Mouse (Mus musculus): Measurements from ENCODE around the gene Fam240a. TPM values are rescaled to one million over a fixed set of nuclear protein-coding genes. Genes with fewer than 3 reads are reported as not detected.

Gene Fam240a
- polyA plus RNA-seq, 1 experiment from 2014 or later: not detected

DNA sequence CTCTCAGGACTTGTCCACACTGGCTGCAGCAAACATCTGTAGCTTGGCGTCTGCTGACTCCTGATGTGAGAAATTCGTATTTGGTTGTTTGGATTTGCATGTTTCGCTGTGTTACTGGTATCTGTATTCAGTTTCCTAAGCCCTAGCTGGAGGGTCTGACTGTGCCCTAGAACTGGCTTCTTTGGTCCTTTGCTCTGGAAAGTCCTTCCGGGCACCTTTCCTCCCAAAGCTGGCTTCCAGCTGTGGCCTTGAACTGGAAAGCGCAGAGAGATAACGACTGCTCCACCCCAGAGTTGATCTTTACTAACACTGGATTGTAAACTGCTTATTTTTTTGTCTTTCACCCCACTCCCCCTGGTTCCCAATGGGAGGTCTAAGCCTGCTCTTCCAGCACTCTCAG, 31.2 kb upstream of the Fam240a start:
- no peak for ATAC-seq (ENCODE audit: low read depth)
- H3K27me3 ChIP-seq (ENCODE audit: control insufficient read depth, insufficient read depth, low read length): peaks cover 2% of the 10 kb centered on the region; the same call in 1 of the 2 replicates

DNA sequence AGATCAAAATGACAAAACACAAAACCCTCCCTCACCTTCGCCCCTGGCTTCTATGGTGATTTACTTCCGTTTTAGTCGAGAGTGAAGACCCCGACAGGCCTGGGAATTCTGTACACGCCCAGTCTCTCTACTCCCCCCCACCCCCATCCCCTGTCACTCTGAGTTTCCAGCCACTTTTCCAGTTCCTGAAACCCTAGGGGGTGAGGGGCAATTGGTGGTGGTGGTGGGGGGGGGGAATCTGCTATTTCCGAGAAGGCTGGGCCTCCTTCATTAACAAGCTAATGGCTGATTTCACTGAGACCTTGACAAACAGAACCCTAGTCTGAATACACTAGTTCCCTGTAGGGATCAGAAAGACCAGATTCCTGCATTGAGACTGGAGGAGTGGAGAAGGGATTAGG, 30.6 kb upstream of the Fam240a start:
- no peak overlapping the region for H3K4me3 ChIP-seq (ENCODE audit: low read depth, low read length)

More for the DNA sequence above, 31.2 kb upstream of the Fam240a start:
- no peak overlapping the region for H3K4me3 ChIP-seq (ENCODE audit: low read depth, low read length)
- no peak overlapping the region for H3K4me2 ChIP-seq (ENCODE audit: low read depth, low read length)
- WGBS: 37% methylated on average over 6 of the region's 6 CpGs
- H3K4me1 ChIP-seq (ENCODE audit: control insufficient read depth, insufficient read depth, low read length): peaks cover 3% of the 10 kb centered on the region; the same call in 1 of the 2 replicates
- H3K9me3 ChIP-seq (ENCODE audit: control insufficient read depth, low read length): no peaks in the 10 kb centered on the region
- H3K27ac ChIP-seq (ENCODE audit: low read depth, low read length): no peak overlapping the region
- no peak overlapping the region for H3K9ac ChIP-seq (replicated peaks; ENCODE audit: low read depth, low read length)
- no peaks in the 10 kb centered on the region for H3K36me3 ChIP-seq (ENCODE audit: control insufficient read depth, insufficient read depth, low read length)

DNA sequence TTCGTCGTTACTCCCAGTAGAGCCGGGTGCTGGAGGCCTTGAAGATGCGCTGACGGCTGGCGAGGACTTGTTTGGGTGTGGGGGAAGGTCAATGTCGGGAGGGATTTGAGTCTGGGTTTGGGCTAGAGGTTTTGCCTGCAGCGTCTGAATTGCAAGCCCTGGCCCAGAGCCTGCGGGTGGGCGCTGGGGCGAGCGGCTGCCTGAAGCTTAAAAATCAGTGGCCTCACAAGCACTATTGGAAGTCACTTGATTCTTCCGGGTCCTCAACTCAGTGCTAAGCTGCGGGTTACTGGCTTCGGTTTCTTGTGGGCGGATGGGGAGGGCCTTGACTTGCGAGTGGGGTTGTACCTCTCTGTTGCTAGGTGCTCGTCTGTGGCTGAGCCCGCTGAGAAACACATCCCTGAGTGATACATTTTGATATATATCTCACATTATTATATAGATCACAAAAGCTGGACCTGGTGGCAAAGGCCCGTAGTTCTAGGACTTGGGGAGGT, 29.9 kb upstream of the Fam240a start:
- Histone ChIP-seq H3K9ac (replicated peaks; ENCODE audit: low read depth, low read length) (no peak overlapping the region), H3K4me1 (ENCODE audit: control insufficient read depth, insufficient read depth, low read length) (0 out of 2 replicates have a peak, but pooled peaks cover 3% of the 10 kb centered on the region), H3K36me3 (ENCODE audit: control insufficient read depth, insufficient read depth, low read length) (no peaks in the 10 kb centered on the region), H3K27ac (ENCODE audit: low read depth, low read length) (no peak overlapping the region), H3K9me3 (ENCODE audit: control insufficient read depth, low read length) (no peaks in the 10 kb centered on the region), H3K4me2 (ENCODE audit: low read depth, low read length) (no peak overlapping the region), H3K27me3 (ENCODE audit: control insufficient read depth, insufficient read depth, low read length) (peaks cover 2% of the 10 kb centered on the region; the same call in 1 of the 2 replicates), H3K4me3 (ENCODE audit: low read depth, low read length) (no peak overlapping the region)
- ATAC-seq (ENCODE audit: low read depth): no peak
- 11% methylated on average over 20 of the region's 20 CpGs for WGBS

More for the DNA sequence above, 30.6 kb upstream of the Fam240a start:
- H3K4me1 ChIP-seq (ENCODE audit: control insufficient read depth, insufficient read depth, low read length): 0 out of 2 replicates have a peak, but pooled peaks cover 3% of the 10 kb centered on the region
- H3K9ac ChIP-seq (replicated peaks; ENCODE audit: low read depth, low read length): no peak overlapping the region
- no peaks in the 10 kb centered on the region for H3K36me3 ChIP-seq (ENCODE audit: control insufficient read depth, insufficient read depth, low read length)
- WGBS: 3% methylated on average over 6 of the region's 6 CpGs
- no peak overlapping the region for H3K27ac ChIP-seq (ENCODE audit: low read depth, low read length)
- no peak for ATAC-seq (ENCODE audit: low read depth)
- no peak overlapping the region for H3K4me2 ChIP-seq (ENCODE audit: low read depth, low read length)
- peaks cover 2% of the 10 kb centered on the region; the same call in 1 of the 2 replicates for H3K27me3 ChIP-seq (ENCODE audit: control insufficient read depth, insufficient read depth, low read length)
- H3K9me3 ChIP-seq (ENCODE audit: control insufficient read depth, low read length): no peaks in the 10 kb centered on the region

DNA sequence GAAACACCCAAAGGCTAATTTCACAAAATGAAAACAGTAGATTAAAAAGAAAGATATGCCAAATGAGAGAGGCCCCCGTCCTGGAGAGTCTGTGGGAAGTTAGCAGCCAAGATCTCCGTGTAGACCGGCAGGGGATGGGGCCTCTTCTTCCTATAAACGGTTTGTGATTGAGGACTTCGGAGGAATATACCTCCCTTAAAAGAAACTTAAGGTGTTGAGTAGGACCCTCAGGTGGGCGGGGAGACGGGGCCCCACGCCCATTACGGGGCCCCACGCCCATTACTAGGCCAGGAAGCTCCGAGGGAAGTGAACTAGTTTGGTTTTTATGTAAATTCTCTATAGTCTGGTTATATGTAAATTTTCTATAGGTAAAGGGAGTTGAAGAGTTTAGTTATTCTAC, 29.3 kb upstream of the Fam240a start, which contains the start of gene Tdgf1:
Gene Tdgf1, minus strand, starts transcription at position 233 of the 400 bp plus-strand sequence.
- peak within 1 kb of the TSS; percentile 29; the same call in 1 of the 2 replicates for H3K4me2 ChIP-seq (ENCODE audit: low read depth, low read length)

DNA sequence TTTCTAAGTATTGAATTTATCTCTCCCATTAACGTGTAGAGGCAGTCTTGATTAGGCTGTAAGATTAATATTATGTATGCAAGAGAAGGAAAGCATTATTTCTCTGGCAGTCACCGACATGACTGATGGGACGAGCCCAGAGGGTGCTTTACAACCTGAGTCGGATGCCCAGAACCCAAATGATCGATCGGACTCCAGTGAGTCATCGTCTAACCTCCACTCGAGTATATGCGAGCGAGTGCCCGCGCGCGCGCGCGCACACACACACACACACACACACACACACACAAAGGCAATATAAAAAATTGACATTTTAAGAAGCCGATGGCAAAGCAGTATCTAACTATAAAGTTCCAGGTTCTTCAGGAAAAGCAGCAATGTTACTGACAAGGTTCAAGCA, 28.7 kb upstream of the Fam240a start:
- H3K36me3 ChIP-seq (ENCODE audit: control insufficient read depth, insufficient read depth, low read length): no peaks in the 10 kb centered on the region
- no peak overlapping the region for H3K4me3 ChIP-seq (ENCODE audit: low read depth, low read length)
- 0 out of 2 replicates have a peak, but pooled peaks cover 3% of the 10 kb centered on the region for H3K4me1 ChIP-seq (ENCODE audit: control insufficient read depth, insufficient read depth, low read length)
- ATAC-seq (ENCODE audit: low read depth): no peak
- H3K4me2 ChIP-seq (ENCODE audit: low read depth, low read length): peak overlapping the region; percentile 29; the same call in 1 of the 2 replicates
- 8% methylated on average over 18 of the region's 18 CpGs for WGBS
- H3K9me3 ChIP-seq (ENCODE audit: control insufficient read depth, low read length): no peaks in the 10 kb centered on the region
- no peak overlapping the region for H3K27ac ChIP-seq (ENCODE audit: low read depth, low read length)
- H3K27me3 ChIP-seq (ENCODE audit: control insufficient read depth, insufficient read depth, low read length): peaks cover 2% of the 10 kb centered on the region; the same call in 1 of the 2 replicates
- H3K9ac ChIP-seq (replicated peaks; ENCODE audit: low read depth, low read length): no peak overlapping the region

More for the DNA sequence above, 29.3 kb upstream of the Fam240a start, which contains the start of gene Tdgf1:
- Histone ChIP-seq H3K9me3 (ENCODE audit: control insufficient read depth, low read length) (no peaks in the 10 kb centered on the region), H3K27ac (ENCODE audit: low read depth, low read length) (no peak within 1 kb of the TSS), H3K4me3 (ENCODE audit: low read depth, low read length) (no peak within 1 kb of the TSS), H3K4me1 (ENCODE audit: control insufficient read depth, insufficient read depth, low read length) (0 out of 2 replicates have a peak, but pooled peaks cover 3% of the 10 kb centered on the region), H3K36me3 (ENCODE audit: control insufficient read depth, insufficient read depth, low read length) (no peaks in the 10 kb centered on the region), H3K27me3 (ENCODE audit: control insufficient read depth, insufficient read depth, low read length) (peaks cover 2% of the 10 kb centered on the region; the same call in 1 of the 2 replicates), H3K9ac (replicated peaks; ENCODE audit: low read depth, low read length) (no peak within 1 kb of the TSS)
- no peak for ATAC-seq (ENCODE audit: low read depth)
- 19% methylated on average over 11 of the region's 11 CpGs for WGBS

DNA sequence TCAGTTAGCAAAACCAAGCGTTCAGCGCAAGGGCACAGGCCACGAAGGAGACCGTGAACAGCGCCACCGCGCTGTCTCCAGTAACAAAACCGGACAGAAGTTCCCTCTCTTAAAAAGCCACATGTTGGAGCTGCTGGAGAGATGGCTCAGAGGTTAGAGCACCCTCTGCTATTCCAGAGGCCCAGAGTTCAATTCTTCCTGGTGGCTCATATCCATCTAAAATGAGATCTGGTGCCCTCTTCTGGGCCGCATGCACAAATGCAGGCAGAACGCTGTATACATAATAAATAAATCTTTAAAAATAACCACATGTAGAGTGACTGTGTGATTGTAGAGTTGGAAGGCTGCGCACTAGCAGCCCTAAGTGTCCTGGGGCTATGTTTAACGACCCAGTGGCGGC, 27.6 kb upstream of the Fam240a start:
- Histone ChIP-seq H3K4me3 (ENCODE audit: low read depth, low read length) (no peak overlapping the region), H3K4me1 (ENCODE audit: control insufficient read depth, insufficient read depth, low read length) (0 out of 2 replicates have a peak, but pooled peaks cover 3% of the 10 kb centered on the region), H3K9ac (replicated peaks; ENCODE audit: low read depth, low read length) (no peak overlapping the region), H3K27me3 (ENCODE audit: control insufficient read depth, insufficient read depth, low read length) (peaks cover 2% of the 10 kb centered on the region; the same call in 1 of the 2 replicates), H3K9me3 (ENCODE audit: control insufficient read depth, low read length) (no peaks in the 10 kb centered on the region), H3K27ac (ENCODE audit: low read depth, low read length) (no peak overlapping the region), H3K4me2 (ENCODE audit: low read depth, low read length) (no peak overlapping the region), H3K36me3 (ENCODE audit: control insufficient read depth, insufficient read depth, low read length) (no peaks in the 10 kb centered on the region)
- no peak for ATAC-seq (ENCODE audit: low read depth)
- WGBS: 32% methylated on average over 13 of the region's 13 CpGs

DNA sequence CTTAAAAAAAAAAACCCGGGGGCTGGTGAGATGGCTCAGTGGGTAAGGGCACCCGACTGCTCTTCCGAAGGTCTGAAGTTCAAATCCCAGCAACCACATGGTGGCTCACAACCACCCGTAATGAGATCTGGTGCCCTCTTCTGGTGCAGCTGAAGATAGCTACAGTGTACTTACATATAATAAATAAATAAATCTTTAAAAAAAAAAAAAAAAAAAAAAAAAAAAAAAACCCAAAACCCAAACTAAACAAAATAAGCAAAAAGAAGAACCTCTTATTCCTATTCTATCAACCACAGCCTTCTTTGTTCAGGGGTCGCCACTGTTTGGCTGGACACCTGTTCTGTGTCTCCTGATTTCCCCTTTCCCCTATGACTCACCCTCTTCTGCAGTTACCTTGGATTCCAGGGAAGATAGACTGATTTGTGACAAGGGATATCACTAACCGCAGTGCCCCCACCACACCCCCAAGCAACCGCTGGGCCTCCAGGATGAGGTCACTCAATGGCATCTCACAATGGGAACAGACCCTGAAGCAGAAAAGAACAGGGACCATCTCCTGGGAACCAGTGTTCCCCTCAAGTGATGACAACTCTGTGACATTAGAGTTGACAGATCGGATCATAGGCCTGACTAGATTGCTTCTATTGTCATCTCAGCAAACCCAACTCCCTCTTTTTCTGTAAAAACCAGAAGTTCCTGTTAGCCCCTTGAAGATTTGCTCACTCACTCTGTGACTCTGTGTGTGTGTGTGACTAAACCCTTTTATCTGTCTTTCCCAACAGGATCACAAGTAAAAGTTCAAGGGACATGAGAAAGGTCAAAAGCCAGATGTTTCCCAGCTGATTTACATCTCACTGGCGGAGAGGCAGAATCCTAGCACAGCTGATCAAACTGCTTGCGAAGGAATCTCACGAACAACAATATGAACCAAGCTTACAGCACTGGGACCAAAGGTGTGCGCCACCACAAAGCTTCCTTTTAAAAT, 21.1 kb upstream of the Fam240a start:
- H3K4me2 ChIP-seq (ENCODE audit: low read depth, low read length): no peak overlapping the region
- no peak for ATAC-seq (ENCODE audit: low read depth)
- 76% methylated on average over 12 of the region's 12 CpGs for WGBS
- H3K27me3 ChIP-seq (ENCODE audit: control insufficient read depth, insufficient read depth, low read length): no peaks in the 10 kb centered on the region
- H3K4me1 ChIP-seq (ENCODE audit: control insufficient read depth, insufficient read depth, low read length): 0 out of 2 replicates have a peak, but pooled peaks cover 2% of the 10 kb centered on the region
- no peak overlapping the region for H3K27ac ChIP-seq (ENCODE audit: low read depth, low read length)
- no peaks in the 10 kb centered on the region for H3K9me3 ChIP-seq (ENCODE audit: control insufficient read depth, low read length)
- no peak overlapping the region for H3K4me3 ChIP-seq (ENCODE audit: low read depth, low read length)
- H3K36me3 ChIP-seq (ENCODE audit: control insufficient read depth, insufficient read depth, low read length): no peaks in the 10 kb centered on the region
- no peak overlapping the region for H3K9ac ChIP-seq (replicated peaks; ENCODE audit: low read depth, low read length)

DNA sequence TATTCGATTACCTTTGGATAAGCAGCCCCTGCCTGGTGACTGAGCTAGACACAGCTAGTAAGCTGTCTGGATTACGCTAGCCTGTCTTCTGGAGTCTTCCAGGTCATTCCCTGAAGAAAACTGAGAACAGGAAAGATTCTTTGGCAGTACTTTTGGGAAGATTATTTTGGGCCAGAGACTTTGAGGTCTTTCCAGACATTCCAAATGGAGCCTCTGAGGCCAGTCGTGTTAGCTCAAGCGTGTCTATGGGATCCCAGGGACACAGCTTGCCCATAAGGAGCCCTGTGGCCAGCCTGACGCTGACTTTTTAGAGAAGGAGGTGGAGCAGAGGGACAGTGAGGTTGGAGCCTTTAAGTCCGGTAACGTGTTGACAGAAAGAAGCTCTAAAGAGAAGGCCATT, 19.3 kb upstream of the Fam240a start:
- no peaks in the 10 kb centered on the region for H3K9me3 ChIP-seq (ENCODE audit: control insufficient read depth, low read length)
- ATAC-seq (ENCODE audit: low read depth): no peak
- no peak overlapping the region for H3K4me3 ChIP-seq (ENCODE audit: low read depth, low read length)
- no peak overlapping the region for H3K4me2 ChIP-seq (ENCODE audit: low read depth, low read length)
- no peaks in the 10 kb centered on the region for H3K27me3 ChIP-seq (ENCODE audit: control insufficient read depth, insufficient read depth, low read length)
- no peak overlapping the region for H3K27ac ChIP-seq (ENCODE audit: low read depth, low read length)
- WGBS: 82% methylated on average over 7 of the region's 7 CpGs
- H3K36me3 ChIP-seq (ENCODE audit: control insufficient read depth, insufficient read depth, low read length): no peaks in the 10 kb centered on the region
- H3K9ac ChIP-seq (replicated peaks; ENCODE audit: low read depth, low read length): no peak overlapping the region
- H3K4me1 ChIP-seq (ENCODE audit: control insufficient read depth, insufficient read depth, low read length): 0 out of 2 replicates have a peak, but pooled peaks cover 7% of the 10 kb centered on the region

All from neural tube, embryonic 14.5 days (tissue).